Mouse (Mus musculus) MEL (cell line): ENCODE results near the gene Tbc1d1.

Experiments used
- CHD1 ChIP-seq: IDR thresholded peaks from 2 replicates; pipeline ENCODE4 v1.6.1; 2012; ENCODE audit warnings: low read depth, mild to moderate bottlenecking, inconsistent platforms, low read length, improper control_type of control experiment
- CTCF ChIP-seq, 3 experiments: IDR thresholded peaks in 2 of 3; conservative IDR thresholded peaks in 1 of 3; 2 replicates each; pipeline ENCODE4 v1.5.1; 2011 to 2012; ENCODE audit warnings: low read length in 3 of 3, low read depth in 2 of 3, mild to moderate bottlenecking in 2 of 3, improper control_type of control experiment in 1 of 3, inconsistent platforms in 1 of 3, mixed read lengths in 1 of 3, moderate library complexity in 1 of 3; ENCODE audit not compliant: control insufficient read depth in 1 of 3, insufficient read depth in 1 of 3, poor library complexity in 1 of 3, severe bottlenecking in 1 of 3
- EP300 ChIP-seq, 2 experiments: IDR thresholded peaks; 2 replicates each; pipeline ENCODE4 v1.6.1; 2011; ENCODE audit warnings: improper control_type of control experiment in 2 of 2, low read length in 2 of 2, low read depth in 1 of 2, mild to moderate bottlenecking in 1 of 2
- ETS1 ChIP-seq: IDR thresholded peaks from 2 replicates; pipeline ENCODE4 v1.6.1; 2012; ENCODE audit warnings: low read depth, mild to moderate bottlenecking, inconsistent platforms, low read length, improper control_type of control experiment, moderate library complexity
- GABPA ChIP-seq: IDR thresholded peaks from 2 replicates; pipeline ENCODE4 v1.6.1; 2012; ENCODE audit warnings: low read depth, mild to moderate bottlenecking, inconsistent platforms, low read length, improper control_type of control experiment, moderate library complexity
- GATA1 ChIP-seq: IDR thresholded peaks from 2 replicates; pipeline ENCODE4 v1.6.1; 2011; ENCODE audit warnings: low read depth, low read length, improper control_type of control experiment
- MAFK ChIP-seq: IDR thresholded peaks from 2 replicates; pipeline ENCODE4 v1.6.1; 2011; ENCODE audit warnings: low read depth, mild to moderate bottlenecking, low read length, improper control_type of control experiment, borderline replicate concordance
- MAX ChIP-seq: IDR thresholded peaks from 2 replicates; pipeline ENCODE4 v1.6.1; 2011; ENCODE audit warnings: low read length, improper control_type of control experiment
- POLR2A ChIP-seq, 2 experiments: IDR thresholded peaks; 2 replicates each; pipeline ENCODE4 v1.6.1; 2011 to 2012; ENCODE audit warnings: low read length in 2 of 2, mild to moderate bottlenecking in 2 of 2, control low read depth in 1 of 2, improper control_type of control experiment in 1 of 2, low read depth in 1 of 2, moderate library complexity in 1 of 2; ENCODE audit not compliant: control insufficient read depth in 1 of 2, insufficient read depth in 1 of 2, poor library complexity in 1 of 2
- POLR2AphosphoS2 ChIP-seq: IDR thresholded peaks from 2 replicates; pipeline ENCODE4 v1.6.1; 2011; ENCODE audit warnings: low read length, improper control_type of control experiment
- RAD21 ChIP-seq: IDR thresholded peaks from 2 replicates; pipeline ENCODE4 v1.6.1; 2011; ENCODE audit warnings: mild to moderate bottlenecking, low read depth, low read length, improper control_type of control experiment
- USF1 ChIP-seq: IDR thresholded peaks from 2 replicates; pipeline ENCODE4 v1.6.1; 2014; ENCODE audit warnings: low read depth, mild to moderate bottlenecking, inconsistent platforms, low read length, improper control_type of control experiment, moderate library complexity
- USF2 ChIP-seq, 2 experiments: IDR thresholded peaks; 2 replicates each; pipeline ENCODE4 v1.6.1; 2011 to 2012; ENCODE audit warnings: improper control_type of control experiment in 2 of 2, low read length in 2 of 2, borderline replicate concordance in 1 of 2, inconsistent platforms in 1 of 2, low read depth in 1 of 2, mild to moderate bottlenecking in 1 of 2; ENCODE audit not compliant: insufficient read depth in 1 of 2

- TF ChIP-seq MAX (no peak), POLR2AphosphoS2 (no peak), CTCF (IDR thresholded peaks at IDR 0.05 in 2 of 3, conservative IDR thresholded peaks at IDR 0.05 in 1 of 3; ENCODE audit: control insufficient read depth in 1 of 3, insufficient read depth in 1 of 3, low read depth in 2 of 3, low read length in 3 of 3, poor library complexity in 1 of 3, severe bottlenecking in 1 of 3) (no peak), GATA1 (no peak), EP300 (IDR thresholded peaks at IDR 0.05; ENCODE audit: low read depth in 1 of 2, low read length in 2 of 2) (no peak), ETS1 (no peak), POLR2A (IDR thresholded peaks at IDR 0.05; ENCODE audit: control insufficient read depth in 1 of 2, insufficient read depth in 1 of 2, low read depth in 1 of 2, low read length in 2 of 2, poor library complexity in 1 of 2) (no peak), MAFK (no peak), RAD21 (no peak), GABPA (no peak), USF1 (no peak), USF2 (IDR thresholded peaks at IDR 0.05; ENCODE audit: borderline replicate concordance in 1 of 2, insufficient read depth in 1 of 2, low read depth in 1 of 2, low read length in 2 of 2) (no peak), CHD1 (no peak)
Measured at GRCm38 (mm10) chr5:64217256-64217655, 61.2 kb downstream of the Tbc1d1 start.
